9 mouse cellular contexts compared by ENCODE assay signal in the genomic region with DNA sequence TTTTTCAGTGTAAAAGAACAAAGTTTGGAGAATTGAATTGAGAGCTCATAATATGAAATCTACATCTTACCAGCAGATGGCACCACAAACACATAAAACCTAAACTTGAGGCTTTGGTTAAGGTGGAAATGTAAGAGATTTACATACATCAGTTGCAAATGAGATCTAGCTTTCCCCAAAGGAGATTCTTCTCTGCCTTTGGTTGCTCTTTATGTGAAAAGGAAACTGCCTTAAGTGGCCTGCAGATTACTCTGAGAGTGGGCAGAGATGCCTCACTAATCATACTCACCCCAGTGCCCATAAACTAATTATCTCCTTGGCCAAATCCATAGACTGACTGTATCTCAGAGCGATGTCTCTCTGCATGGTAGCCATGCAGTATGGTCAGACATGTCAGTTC. TPM values are rescaled to one million over a fixed set of nuclear protein-coding genes. Genes with fewer than 3 reads are reported as not detected.
A peak's percentile ranks its signal among the peaks of the same experiment; 100 is the strongest.
DNase-seq lines count a peak whose midpoint lies in the region; ATAC-seq and TF ChIP-seq lines count a peak whose summit lies in the region.
"Had no signal": no experiment of that assay in that cellular context is flagged by ENCODE, and none has a peak within 500 bp of the region (broad histone marks: within the 10 kb centered on the region; RNA-seq: fewer than 3 reads in every experiment).

No protein-coding gene starts in this region.

- H3K9ac ChIP-seq in limb, embryonic 14.5 days (ENCODE audit: low read depth, low read length, severe bottlenecking) = no peak overlapping the region
- H3K9ac ChIP-seq in midbrain, embryonic 12.5 days (replicated peaks) = no peak overlapping the region
- H3K9ac ChIP-seq: liver, embryonic 15.5 days had no signal

- H3K4me3 ChIP-seq in limb, embryonic 14.5 days (replicated peaks; ENCODE audit: low read length) = no peak overlapping the region
- H3K4me3 ChIP-seq in limb, embryonic 10.5 days = no peak overlapping the region
- H3K4me3 ChIP-seq in cortical plate, adult 2 months (ENCODE audit: insufficient read depth, low read length) = no peak overlapping the region
- no peak overlapping the region for H3K4me3 ChIP-seq in midbrain, embryonic 12.5 days
- H3K4me3 ChIP-seq: liver, embryonic 15.5 days had no signal

- no peak overlapping the region for H3K27ac ChIP-seq in limb, embryonic 14.5 days (replicated peaks; ENCODE audit: low read depth, low read length)
- no peak overlapping the region for H3K27ac ChIP-seq in limb, embryonic 10.5 days
- H3K27ac ChIP-seq in cortical plate, adult 2 months (ENCODE audit: insufficient read depth, low read length) = no peak overlapping the region
- H3K27ac ChIP-seq in midbrain, embryonic 12.5 days (replicated peaks) = no peak overlapping the region
- H3K27ac ChIP-seq: liver, embryonic 15.5 days had no signal

- intact Hi-C loops in gastrocnemius, postnatal 36 days (cut with DNase I) = no loop called here

- H3K4me2 ChIP-seq in limb, embryonic 14.5 days (replicated peaks; ENCODE audit: low read depth, low read length, severe bottlenecking) = no peak overlapping the region
- H3K4me2 ChIP-seq in midbrain, embryonic 12.5 days (replicated peaks) = no peak overlapping the region
- H3K4me2 ChIP-seq: liver, embryonic 15.5 days had no signal

- H3K36me3 ChIP-seq in limb, embryonic 14.5 days (ENCODE audit: control insufficient read depth, insufficient read depth, low read length) = no peaks in the 10 kb centered on the region
- H3K36me3 ChIP-seq in limb, embryonic 10.5 days = no peaks in the 10 kb centered on the region
- H3K36me3 ChIP-seq in midbrain, embryonic 12.5 days = no peaks in the 10 kb centered on the region
- H3K36me3 ChIP-seq: liver, embryonic 15.5 days had no signal

- WGBS in limb, embryonic 14.5 days = 95% methylated on average over 1 of the region's 1 CpGs
- 86% methylated on average over 1 of the region's 1 CpGs for WGBS in limb, embryonic 10.5 days
- 86% methylated on average over 1 of the region's 1 CpGs for WGBS in midbrain, embryonic 12.5 days

- TF ChIP-seq CTCF in cortical plate, adult 2 months (IDR thresholded peaks at IDR 0.05; ENCODE audit: extremely low read depth, insufficient read depth, low read length) = peak; percentile 30

- no peaks in the 10 kb centered on the region for H3K4me1 ChIP-seq in limb, embryonic 14.5 days (ENCODE audit: control insufficient read depth, insufficient read depth, low read length)
- H3K4me1 ChIP-seq in limb, embryonic 10.5 days = no peaks in the 10 kb centered on the region
- peaks cover 6% of the 10 kb centered on the region for H3K4me1 ChIP-seq in cortical plate, adult 2 months (ENCODE audit: control insufficient read depth, insufficient read depth, low read length)
- H3K4me1 ChIP-seq in midbrain, embryonic 12.5 days = no peaks in the 10 kb centered on the region
- H3K4me1 ChIP-seq: liver, embryonic 15.5 days had no signal

- no peaks in the 10 kb centered on the region for H3K27me3 ChIP-seq in limb, embryonic 14.5 days (ENCODE audit: control insufficient read depth, insufficient read depth, low read length)
- H3K27me3 ChIP-seq in limb, embryonic 10.5 days (ENCODE audit: low read depth, poor library complexity, severe bottlenecking) = no peaks in the 10 kb centered on the region
- no peaks in the 10 kb centered on the region for H3K27me3 ChIP-seq in midbrain, embryonic 12.5 days
- H3K27me3 ChIP-seq: liver, embryonic 15.5 days had no signal

- no peak for TF ChIP-seq POLR2A in limb, embryonic 14.5 days (IDR thresholded peaks at IDR 0.05; ENCODE audit: borderline replicate concordance, extremely low read depth, insufficient read depth, insufficient read length)
- TF ChIP-seq POLR2A in cortical plate, adult 2 months (IDR thresholded peaks at IDR 0.05; ENCODE audit: extremely low read depth, insufficient read depth, low read length) = no peak

- ATAC-seq in CD4-positive, CD25-positive, alpha-beta regulatory T cell, adult 4 months = no peak
- no peak for ATAC-seq in limb, embryonic 14.5 days (ENCODE audit: low FRiP score, low read depth)
- ATAC-seq in midbrain, embryonic 12.5 days (ENCODE audit: low FRiP score, low read depth) = peak; percentile 50; the same call in 1 of the 2 replicates

- DNase-seq in CD4-positive, CD25-positive, alpha-beta regulatory T cell, adult 2 months (ENCODE audit: low read depth, low spot score) = peak; percentile 5
- DNase-seq in limb, embryonic 14.5 days (ENCODE audit: low spot score) = peak; percentile 79
- no peak for DNase-seq in limb, embryonic 10.5 days (ENCODE audit: low spot score)
- no peak for DNase-seq in gastrocnemius, postnatal 36 days
- no peak for DNase-seq in urinary bladder, postnatal 14 days (ENCODE audit: low spot score)

- no peaks in the 10 kb centered on the region for H3K9me3 ChIP-seq in limb, embryonic 14.5 days (ENCODE audit: control insufficient read depth, low read length)
- no peaks in the 10 kb centered on the region for H3K9me3 ChIP-seq in limb, embryonic 10.5 days (replicated peaks)
- no peaks in the 10 kb centered on the region for H3K9me3 ChIP-seq in midbrain, embryonic 12.5 days
- H3K9me3 ChIP-seq: liver, embryonic 15.5 days had no signal

RNA-seq across cellular contexts. Expression of a gene that starts 35.6 kb away (rescaled TPM):
- not detected for polyA plus RNA-seq in CD4-positive, CD25-positive, alpha-beta regulatory T cell, adult 4 months (2017; shearing (Covaris generic))
- polyA plus RNA-seq in limb, embryonic 14.5 days (2012; rRNA removed) = 5.6 and 5.8 TPM in 2 replicates
- 7.7 and 10.5 TPM in 2 replicates for polyA plus RNA-seq in limb, embryonic 14.5 days (2014; fragmentation: Nextera tagmentation; extraction: Ambion mirVana)
- 0.79 and 1.8 TPM in 2 replicates for polyA plus RNA-seq in limb, embryonic 10.5 days (2016; fragmentation: Nextera tagmentation; extraction: Ambion mirVana)
- polyA plus RNA-seq in cortical plate, adult 2 months (2012; rRNA removed) = not detected in 2 replicates
- 3.3 and 3.5 TPM in 2 replicates for polyA plus RNA-seq in midbrain, embryonic 12.5 days (2016; fragmentation: Nextera tagmentation; extraction: Ambion mirVana)
- not detected for total RNA-seq in gastrocnemius, postnatal 36 days (2021)
- polyA plus RNA-seq: liver, embryonic 15.5 days had no signal

RNA-seq across cellular contexts. Expression of a gene that starts 51.0 kb away (rescaled TPM):
- polyA plus RNA-seq in CD4-positive, CD25-positive, alpha-beta regulatory T cell, adult 4 months (2017; shearing (Covaris generic)) = 10 to 100 TPM; 61.5 to 95.5 TPM
- 34.1 and 51.7 TPM in 2 replicates for polyA plus RNA-seq in limb, embryonic 14.5 days (2012; rRNA removed)
- polyA plus RNA-seq in limb, embryonic 14.5 days (2014; fragmentation: Nextera tagmentation; extraction: Ambion mirVana) = 85.0 and 85.3 TPM in 2 replicates
- 102 and 106 TPM in 2 replicates for polyA plus RNA-seq in limb, embryonic 10.5 days (2016; fragmentation: Nextera tagmentation; extraction: Ambion mirVana)
- 28.3 and 30.0 TPM in 2 replicates for polyA plus RNA-seq in cortical plate, adult 2 months (2012; rRNA removed)
- 101 and 102 TPM in 2 replicates for polyA plus RNA-seq in midbrain, embryonic 12.5 days (2016; fragmentation: Nextera tagmentation; extraction: Ambion mirVana)
- total RNA-seq in gastrocnemius, postnatal 36 days (2021) = 10 to 100 TPM; 13.2 to 18.0 TPM

Comparison
In these comparisons a context has a peak if more than half of its experiments do, and no peak if none do; other contexts are left out.
1. DNase-seq: peak in CD4-positive, CD25-positive, alpha-beta regulatory T cell, adult 2 months (single experiment) and limb, embryonic 14.5 days (single experiment); none in limb, embryonic 10.5 days (single experiment), gastrocnemius, postnatal 36 days (0 of 2) and urinary bladder, postnatal 14 days (single experiment).